Mouse (Mus musculus) forebrain, postnatal 0 days (tissue): ENCODE measurements at regions not wholly inside any gene's neighbourhood (a gene's known extent, or its start where the extent isn't known, plus 50 kb on each side); places are given as distances from the start of the nearest gene placed in this dataset.

Source experiments
- ATAC-seq: fragments of 200-750 bp; cut with Nextera tagmentation; 2 replicates; pipeline ENCODE4 v1.8.0; 2017; ENCODE audit warnings: mild to moderate bottlenecking, moderate library complexity
- DNase-seq: peaks from one replicate; pipeline ENCODE4 v3.0.0-alpha.2; 2015
- H3K27ac ChIP-seq: fragments of 300-500 bp; sonication (generic); 2 replicates; pipeline ENCODE4 v1.5.1; 2014; ENCODE audit warnings: low read depth, mild to moderate bottlenecking, antibody characterized with exemption, low read length, moderate library complexity, mixed read lengths
- H3K27me3 ChIP-seq: fragments of 300-500 bp; sonication (generic); 2 replicates; pipeline ENCODE4 v1.6.1; 2014; ENCODE audit warnings: mild to moderate bottlenecking, low read length, mixed read lengths; ENCODE audit not compliant: insufficient read depth
- H3K36me3 ChIP-seq: fragments of 300-500 bp; sonication (generic); 2 replicates; pipeline ENCODE4 v1.6.1; 2014; ENCODE audit warnings: mild to moderate bottlenecking, moderate library complexity; ENCODE audit not compliant: insufficient read depth
- H3K4me1 ChIP-seq: fragments of 300-500 bp; sonication (generic); 2 replicates; pipeline ENCODE4 v1.6.1; 2014; ENCODE audit warnings: antibody characterized with exemption; ENCODE audit not compliant: insufficient read depth
- H3K4me2 ChIP-seq: fragments of 300-500 bp; sonication (generic); 2 replicates; pipeline ENCODE4 v1.6.1; 2014; ENCODE audit warnings: low read depth, mild to moderate bottlenecking, moderate library complexity
- H3K4me3 ChIP-seq: fragments of 300-500 bp; sonication (generic); 2 replicates; pipeline ENCODE4 v1.5.1; 2014; ENCODE audit warnings: low read depth, low read length, mixed read lengths
- H3K9ac ChIP-seq: fragments of 300-500 bp; sonication (generic); 2 replicates; pipeline ENCODE4 v1.6.1; 2014; ENCODE audit warnings: mild to moderate bottlenecking
- H3K9me3 ChIP-seq: fragments of 300-500 bp; sonication (generic); 2 replicates; pipeline ENCODE4 v1.6.1; 2016; ENCODE audit warnings: low read length
- CTCF ChIP-seq: sonication (generic); IDR thresholded peaks from 2 replicates; pipeline ENCODE4 v1.5.1; 2016; ENCODE audit warnings: antibody characterized with exemption, control low read depth, low read depth
- WGBS: fragments of 180-500 bp; shearing (Covaris S2); extraction: QIAGEN DNeasy Blood & Tissue Kit; methylation state at CpG from one replicate; pipeline ENCODE4 v1.1.7; 2014; 5-methylcytosine and 5-hydroxymethylcytosine counted together

GRCm38 (mm10) chr4:31824518-31825437, 139.1 kb upstream of the Map3k7 start:
- Histone ChIP-seq H3K4me1 (peaks cover 6% of the 10 kb centered on the region; the same call in 1 of the 2 replicates), H3K27ac (no peak overlapping the region), H3K4me3 (peak overlapping the region; percentile 17), H3K4me2 (peak overlapping the region; percentile 43), H3K36me3 (no peaks in the 10 kb centered on the region), H3K27me3 (no peaks in the 10 kb centered on the region), H3K9ac (peak overlapping the region; percentile 25; the same call in 1 of the 2 replicates), H3K9me3 (no peaks in the 10 kb centered on the region)
- ATAC-seq = 0 out of 2 replicates have a peak, but pooled peaks have one; percentile 36
- 41% methylated on average over 14 of the region's 14 CpGs for WGBS
- peak; percentile 41 for TF ChIP-seq CTCF
- no peak for DNase-seq

- 80% methylated on average over 3 of the region's 3 CpGs for WGBS
Measured at GRCm38 (mm10) chr4:31825438-31825830, 138.5 kb upstream of the Map3k7 start.

GRCm38 (mm10) chr4:31826661-31827060, 137.2 kb upstream of the Map3k7 start:
- WGBS = 58% methylated on average over 8 of the region's 8 CpGs
- ATAC-seq = no peak
- Histone ChIP-seq H3K9ac (no peak overlapping the region), H3K27me3 (no peaks in the 10 kb centered on the region), H3K4me1 (peaks cover 6% of the 10 kb centered on the region; the same call in 1 of the 2 replicates), H3K27ac (no peak overlapping the region), H3K36me3 (no peaks in the 10 kb centered on the region), H3K4me3 (no peak overlapping the region), H3K4me2 (no peak overlapping the region), H3K9me3 (no peaks in the 10 kb centered on the region)
- no peak for DNase-seq
- TF ChIP-seq CTCF = no peak

More at GRCm38 (mm10) chr4:31825438-31825830, 138.5 kb upstream of the Map3k7 start:
- H3K27ac ChIP-seq = no peak overlapping the region
- no peak overlapping the region for H3K4me3 ChIP-seq
- no peaks in the 10 kb centered on the region for H3K9me3 ChIP-seq
- no peak for ATAC-seq
- no peaks in the 10 kb centered on the region for H3K27me3 ChIP-seq
- no peak for TF ChIP-seq CTCF
- DNase-seq = no peak
- no peaks in the 10 kb centered on the region for H3K36me3 ChIP-seq
- peaks cover 6% of the 10 kb centered on the region; the same call in 1 of the 2 replicates for H3K4me1 ChIP-seq
- H3K4me2 ChIP-seq = no peak overlapping the region
- no peak overlapping the region for H3K9ac ChIP-seq

GRCm38 (mm10) chr4:31827266-31827665, 136.6 kb upstream of the Map3k7 start:
- H3K36me3 ChIP-seq = no peaks in the 10 kb centered on the region
- no peaks in the 10 kb centered on the region for H3K27me3 ChIP-seq
- no peak for ATAC-seq
- H3K4me2 ChIP-seq = no peak overlapping the region
- no peaks in the 10 kb centered on the region for H3K9me3 ChIP-seq
- DNase-seq = no peak
- no peak overlapping the region for H3K4me3 ChIP-seq
- H3K9ac ChIP-seq = no peak overlapping the region
- peaks cover 6% of the 10 kb centered on the region; the same call in 1 of the 2 replicates for H3K4me1 ChIP-seq
- H3K27ac ChIP-seq = no peak overlapping the region
- TF ChIP-seq CTCF = peak; percentile 30; the same call in 1 of the 2 replicates
- WGBS = 81% methylated on average over 7 of the region's 7 CpGs

- 6% methylated on average over 11 of the region's 11 CpGs for WGBS
- no peak overlapping the region for H3K4me2 ChIP-seq
- no peak overlapping the region for H3K9ac ChIP-seq
- no peaks in the 10 kb centered on the region for H3K36me3 ChIP-seq
- no peak for TF ChIP-seq CTCF
- no peaks in the 10 kb centered on the region for H3K4me1 ChIP-seq
- H3K9me3 ChIP-seq = no peaks in the 10 kb centered on the region
- no peak overlapping the region for H3K27ac ChIP-seq
- no peak for ATAC-seq
- no peak for DNase-seq
- H3K4me3 ChIP-seq = no peak overlapping the region
- H3K27me3 ChIP-seq = no peaks in the 10 kb centered on the region
Measured at GRCm38 (mm10) chr4:31830241-31830640, 133.7 kb upstream of the Map3k7 start.

GRCm38 (mm10) chr4:31831469-31831868, 132.4 kb upstream of the Map3k7 start:
- Histone ChIP-seq H3K9ac (no peak overlapping the region), H3K27ac (no peak overlapping the region), H3K4me3 (no peak overlapping the region), H3K4me1 (no peaks in the 10 kb centered on the region), H3K36me3 (no peaks in the 10 kb centered on the region), H3K4me2 (no peak overlapping the region), H3K27me3 (no peaks in the 10 kb centered on the region), H3K9me3 (no peaks in the 10 kb centered on the region)
- 94% methylated on average over 2 of the region's 2 CpGs for WGBS
- no peak for ATAC-seq
- TF ChIP-seq CTCF = no peak
- DNase-seq = no peak

- no peak overlapping the region for H3K4me3 ChIP-seq
- DNase-seq (no peak), ATAC-seq (no peak)
- no peak overlapping the region for H3K9ac ChIP-seq
- no peaks in the 10 kb centered on the region for H3K4me1 ChIP-seq
- no peaks in the 10 kb centered on the region for H3K9me3 ChIP-seq
- TF ChIP-seq CTCF = no peak
- H3K4me2 ChIP-seq = no peak overlapping the region
- no peaks in the 10 kb centered on the region for H3K36me3 ChIP-seq
- no peaks in the 10 kb centered on the region for H3K27me3 ChIP-seq
- no peak overlapping the region for H3K27ac ChIP-seq
- 46% methylated on average over 4 of the region's 4 CpGs for WGBS
Measured at GRCm38 (mm10) chr4:31833828-31834227, 130.1 kb upstream of the Map3k7 start.
